Mouse (Mus musculus): ENCODE measurements at regions not wholly inside any gene's neighbourhood (a gene's known extent, or its start where the extent isn't known, plus 50 kb on each side); places are given as distances from the start of the nearest gene placed in this dataset.

DNA sequence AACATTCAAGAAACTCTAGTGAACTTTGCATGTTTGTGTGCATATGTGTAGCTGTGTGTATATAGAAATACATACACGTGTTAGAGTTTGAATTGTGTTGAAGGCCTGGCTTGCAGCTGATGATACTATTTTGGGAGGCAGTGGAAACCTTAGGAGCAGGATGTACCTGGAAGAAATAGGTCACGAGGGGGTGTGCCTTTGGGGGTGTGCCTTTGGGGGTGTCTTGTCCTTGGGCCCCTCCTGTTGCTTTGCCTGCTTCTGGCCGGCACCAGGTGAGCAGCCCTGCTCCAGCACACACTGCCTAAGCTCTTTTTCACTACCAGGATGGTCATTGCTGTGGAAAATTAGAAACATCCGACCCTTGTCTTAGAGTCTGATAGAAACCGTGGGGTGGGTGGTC, 56.0 kb upstream of the Ppp2r5a start:
- no peaks in the 10 kb centered on the region for H3K36me3 ChIP-seq
- no peaks in the 10 kb centered on the region for H3K9me3 ChIP-seq
- ATAC-seq (ENCODE audit: low FRiP score, low read depth): no peak
- no peak overlapping the region for H3K4me3 ChIP-seq
- no peak overlapping the region for H3K27ac ChIP-seq (replicated peaks)
- H3K27me3 ChIP-seq: no peaks in the 10 kb centered on the region
- no peak overlapping the region for H3K4me2 ChIP-seq
- 70% methylated on average over 5 of the region's 5 CpGs for WGBS
- H3K9ac ChIP-seq: no peak overlapping the region
- H3K4me1 ChIP-seq (replicated peaks): peaks cover 5% of the 10 kb centered on the region; the same call in 1 of the 2 replicates

DNA sequence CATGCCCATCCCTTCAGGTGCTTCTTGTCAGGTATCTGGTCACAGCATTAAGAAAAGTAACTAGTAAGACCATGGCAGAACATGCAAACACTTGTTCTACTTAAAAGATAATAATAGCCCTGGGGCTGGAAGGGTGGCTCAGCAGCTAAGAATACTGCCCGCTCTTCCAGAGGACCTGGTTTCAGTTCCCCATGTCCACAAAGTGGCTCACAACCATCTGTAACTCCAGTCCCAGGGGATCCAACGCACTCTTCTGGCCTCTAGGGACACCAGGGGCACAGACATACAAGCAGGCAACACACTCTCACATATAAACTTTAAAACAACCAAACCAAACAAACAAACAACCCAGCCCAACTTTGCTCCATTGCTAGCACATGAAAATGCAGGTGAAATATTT, 55.2 kb upstream of the Ppp2r5a start:
- ATAC-seq (ENCODE audit: low FRiP score, low read depth): no peak
- Histone ChIP-seq H3K9ac (no peak overlapping the region), H3K27me3 (no peaks in the 10 kb centered on the region), H3K4me3 (no peak overlapping the region), H3K27ac (replicated peaks) (no peak overlapping the region), H3K4me1 (replicated peaks) (peaks cover 5% of the 10 kb centered on the region; the same call in 1 of the 2 replicates), H3K9me3 (no peaks in the 10 kb centered on the region), H3K36me3 (no peaks in the 10 kb centered on the region), H3K4me2 (no peak overlapping the region)
- WGBS: 75% methylated on average over 2 of the region's 2 CpGs

DNA sequence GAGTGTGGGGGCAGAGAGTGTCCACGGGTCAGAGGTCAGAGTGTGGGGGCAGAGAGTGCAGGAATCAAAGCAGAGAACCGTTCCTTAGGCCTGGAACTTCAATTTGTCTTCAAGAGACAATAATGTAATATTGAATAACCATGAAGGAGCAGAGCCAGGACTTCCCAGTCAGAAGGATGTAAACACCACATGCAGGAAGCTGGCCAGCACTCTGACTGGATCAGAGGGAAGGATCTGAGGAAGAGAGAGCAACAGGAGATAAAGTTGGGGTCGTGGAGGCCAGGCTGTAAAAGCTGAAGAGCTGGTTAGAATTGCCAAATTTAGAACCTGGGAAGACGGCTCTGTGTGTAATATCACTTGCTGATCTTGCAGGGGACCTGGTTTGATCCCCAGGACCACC, 54.0 kb upstream of the Ppp2r5a start:
- Histone ChIP-seq H3K9ac (no peak overlapping the region), H3K27ac (replicated peaks) (no peak overlapping the region), H3K27me3 (no peaks in the 10 kb centered on the region), H3K4me2 (no peak overlapping the region), H3K4me3 (no peak overlapping the region), H3K4me1 (replicated peaks) (peaks cover 2% of the 10 kb centered on the region; the same call in 1 of the 2 replicates), H3K9me3 (no peaks in the 10 kb centered on the region), H3K36me3 (no peaks in the 10 kb centered on the region)
- WGBS: 69% methylated on average over 4 of the region's 4 CpGs
- ATAC-seq (ENCODE audit: low FRiP score, low read depth): no peak

DNA sequence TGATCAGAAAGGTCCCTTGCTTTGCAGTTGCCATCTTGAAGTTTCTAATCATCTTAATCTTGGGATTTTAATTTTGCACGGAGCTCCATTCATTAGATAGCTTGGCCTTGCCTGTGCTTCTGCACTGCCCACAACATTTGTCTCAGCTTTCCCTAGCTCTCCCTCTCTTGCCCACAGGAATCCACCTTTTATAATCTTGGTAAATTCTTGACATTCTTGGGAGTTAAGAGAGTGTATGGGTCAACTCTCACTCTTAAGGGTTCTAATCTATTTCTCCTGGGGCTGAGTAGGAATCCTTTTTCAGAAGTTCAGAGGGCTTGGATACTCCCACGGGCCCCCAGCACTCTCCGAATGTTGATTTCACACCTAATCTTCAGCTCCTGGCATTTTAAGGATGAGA, 51.5 kb upstream of the Ppp2r5a start:
- ATAC-seq (ENCODE audit: low FRiP score, low read depth): no peak
- no peaks in the 10 kb centered on the region for H3K4me1 ChIP-seq (replicated peaks)
- H3K9me3 ChIP-seq: no peaks in the 10 kb centered on the region
- no peak overlapping the region for H3K9ac ChIP-seq
- no peak overlapping the region for H3K4me3 ChIP-seq
- H3K36me3 ChIP-seq: no peaks in the 10 kb centered on the region
- H3K27me3 ChIP-seq: no peaks in the 10 kb centered on the region
- H3K27ac ChIP-seq (replicated peaks): no peak overlapping the region
- 66% methylated on average over 3 of the region's 3 CpGs for WGBS
- no peak overlapping the region for H3K4me2 ChIP-seq

DNA sequence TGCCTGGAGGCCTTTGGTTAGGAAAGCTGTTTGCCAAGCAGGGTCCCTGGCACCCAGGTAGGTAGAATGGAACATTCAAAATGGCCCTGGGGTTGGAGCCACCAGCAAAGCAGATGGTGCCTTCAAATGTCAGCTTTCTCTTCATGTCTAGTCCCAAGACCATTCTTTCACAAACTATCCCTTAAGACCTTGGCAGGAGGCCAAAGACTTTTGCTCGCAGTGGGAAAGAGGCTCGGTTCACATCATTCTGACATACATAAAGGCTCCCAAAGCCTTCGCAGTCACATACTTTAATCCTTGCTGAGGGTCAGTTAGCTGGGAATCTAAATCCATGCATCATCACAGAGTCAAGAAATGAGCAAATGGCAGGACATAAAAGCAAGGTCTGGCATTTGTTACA, 50.5 kb upstream of the Ppp2r5a start:
- Histone ChIP-seq H3K4me1 (replicated peaks) (no peaks in the 10 kb centered on the region), H3K27me3 (no peaks in the 10 kb centered on the region), H3K4me2 (no peak overlapping the region), H3K9me3 (no peaks in the 10 kb centered on the region), H3K36me3 (no peaks in the 10 kb centered on the region), H3K9ac (no peak overlapping the region), H3K4me3 (no peak overlapping the region), H3K27ac (replicated peaks) (no peak overlapping the region)
- WGBS: 50% methylated on average over 3 of the region's 3 CpGs
- no peak for ATAC-seq (ENCODE audit: low FRiP score, low read depth)

Data from hindbrain, embryonic 15.5 days (tissue).